ENCODE assay signal across 8 mouse cellular contexts in the genomic region with DNA sequence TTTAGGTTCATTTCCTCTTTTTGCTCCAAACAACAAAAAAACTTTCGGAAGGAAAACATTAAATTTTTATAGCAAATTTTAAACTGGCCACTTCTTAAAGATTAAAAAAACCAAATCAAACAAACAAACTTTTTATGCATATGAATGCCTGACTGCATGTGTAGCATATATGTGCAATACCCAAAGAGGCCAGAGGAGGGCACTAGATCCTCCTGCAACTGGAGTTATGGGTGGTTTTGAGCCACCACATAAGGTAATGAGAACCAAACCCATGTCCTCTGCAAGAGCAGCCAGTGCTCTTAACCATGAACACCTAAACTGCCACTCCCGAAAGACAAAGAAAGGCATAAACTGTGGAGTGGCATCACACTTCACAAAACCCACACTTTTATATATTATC. TPM values are rescaled to one million over a fixed set of nuclear protein-coding genes. Genes with fewer than 3 reads are reported as not detected.
DNase-seq lines count a peak whose midpoint lies in the region; ATAC-seq and TF ChIP-seq lines count a peak whose summit lies in the region.

No protein-coding gene starts in this region.

- intact Hi-C loops in left cerebral cortex, postnatal 25 days (cut with DNase I), result no loop called here

- ATAC-seq in forebrain, embryonic 14.5 days, result no peak
- ATAC-seq in forebrain, embryonic 16.5 days, result no peak
- no peak for ATAC-seq in midbrain, embryonic 16.5 days
- no peak for ATAC-seq in megakaryocyte, adult 5-6 weeks (ENCODE audit: poor library complexity, severe bottlenecking)

- no peaks in the 10 kb centered on the region for H3K9me3 ChIP-seq in forebrain, embryonic 14.5 days (replicated peaks; ENCODE audit: control insufficient read depth, low read length)
- H3K9me3 ChIP-seq in forebrain, embryonic 16.5 days (ENCODE audit: control insufficient read depth, low read length), result no peaks in the 10 kb centered on the region
- no peaks in the 10 kb centered on the region for H3K9me3 ChIP-seq in midbrain, embryonic 10.5 days (replicated peaks)
- no peaks in the 10 kb centered on the region for H3K9me3 ChIP-seq in midbrain, embryonic 16.5 days (replicated peaks; ENCODE audit: control insufficient read depth, low read length, poor library complexity, severe bottlenecking)

- WGBS in forebrain, embryonic 14.5 days, result 92% methylated on average over 2 of the region's 2 CpGs
- 99% methylated on average over 2 of the region's 2 CpGs for WGBS in forebrain, embryonic 16.5 days
- WGBS in midbrain, embryonic 10.5 days, result 95% methylated on average over 2 of the region's 2 CpGs
- 95% methylated on average over 2 of the region's 2 CpGs for WGBS in midbrain, embryonic 16.5 days
- 83% methylated on average over 2 of the region's 2 CpGs for WGBS in bone marrow, adult 2 months

- TF ChIP-seq CTCF in bone marrow, adult 2 months (IDR thresholded peaks at IDR 0.05; ENCODE audit: control insufficient read depth, insufficient read depth, low read length), result peak; percentile 32; the same call in 1 of the 2 replicates

- no peak for TF ChIP-seq POLR2A in bone marrow, adult 2 months (IDR thresholded peaks at IDR 0.05; ENCODE audit: borderline replicate concordance, control insufficient read depth, low read depth, low read length)

- no peak overlapping the region for H3K4me3 ChIP-seq in forebrain, embryonic 14.5 days (ENCODE audit: low read depth, low read length)
- H3K4me3 ChIP-seq in forebrain, embryonic 16.5 days (replicated peaks; ENCODE audit: low read length), result no peak overlapping the region
- H3K4me3 ChIP-seq in midbrain, embryonic 10.5 days, result no peak overlapping the region
- no peak overlapping the region for H3K4me3 ChIP-seq in midbrain, embryonic 16.5 days (ENCODE audit: low read depth, low read length)
- no peak overlapping the region for H3K4me3 ChIP-seq in bone marrow, adult 2 months (replicated peaks; ENCODE audit: control insufficient read depth, low read depth, low read length)

- no peak overlapping the region for H3K27ac ChIP-seq in forebrain, embryonic 14.5 days (ENCODE audit: low read depth, low read length)
- H3K27ac ChIP-seq in forebrain, embryonic 16.5 days (ENCODE audit: low read length), result no peak overlapping the region
- no peak overlapping the region for H3K27ac ChIP-seq in midbrain, embryonic 10.5 days (replicated peaks)
- no peak overlapping the region for H3K27ac ChIP-seq in midbrain, embryonic 16.5 days (ENCODE audit: low read length)
- no peak overlapping the region for H3K27ac ChIP-seq in bone marrow, adult 2 months (ENCODE audit: control insufficient read depth, insufficient read depth, low read depth, low read length, poor library complexity)

- no peak overlapping the region for H3K4me2 ChIP-seq in forebrain, embryonic 14.5 days (ENCODE audit: low read length)
- no peak overlapping the region for H3K4me2 ChIP-seq in forebrain, embryonic 16.5 days (ENCODE audit: low read length)
- no peak overlapping the region for H3K4me2 ChIP-seq in midbrain, embryonic 16.5 days (ENCODE audit: low read length)

- H3K36me3 ChIP-seq in forebrain, embryonic 14.5 days (ENCODE audit: control insufficient read depth, insufficient read depth, low read length), result peaks cover 8% of the 10 kb centered on the region
- no peaks in the 10 kb centered on the region for H3K36me3 ChIP-seq in forebrain, embryonic 16.5 days (ENCODE audit: control insufficient read depth, insufficient read depth)
- H3K36me3 ChIP-seq in midbrain, embryonic 10.5 days, result peaks cover 41% of the 10 kb centered on the region
- 0 out of 2 replicates have a peak, but pooled peaks cover 3% of the 10 kb centered on the region for H3K36me3 ChIP-seq in midbrain, embryonic 16.5 days (ENCODE audit: control insufficient read depth, insufficient read depth, low read length)

- peak; percentile 24 for DNase-seq in forebrain, embryonic 14.5 days (ENCODE audit: low spot score)
- DNase-seq in midbrain, embryonic 10.5 days (ENCODE audit: low spot score), result peak; percentile 38
- peak; percentile 51 for DNase-seq in lung, postnatal 14 days
- DNase-seq in left cerebral cortex, postnatal 25 days (ENCODE audit: low spot score in 2 of 2), result no peak

- no peaks in the 10 kb centered on the region for H3K27me3 ChIP-seq in forebrain, embryonic 14.5 days (replicated peaks; ENCODE audit: control insufficient read depth, insufficient read depth, low read length)
- H3K27me3 ChIP-seq in forebrain, embryonic 16.5 days (replicated peaks; ENCODE audit: control insufficient read depth, insufficient read depth, low read length), result no peaks in the 10 kb centered on the region
- no peaks in the 10 kb centered on the region for H3K27me3 ChIP-seq in midbrain, embryonic 10.5 days (ENCODE audit: low read depth, poor library complexity, severe bottlenecking)
- H3K27me3 ChIP-seq in midbrain, embryonic 16.5 days (ENCODE audit: control insufficient read depth, insufficient read depth, low read depth, low read length), result no peaks in the 10 kb centered on the region

- H3K9ac ChIP-seq in forebrain, embryonic 14.5 days (ENCODE audit: low read length), result no peak overlapping the region
- no peak overlapping the region for H3K9ac ChIP-seq in forebrain, embryonic 16.5 days (replicated peaks; ENCODE audit: low read depth, low read length)
- no peak overlapping the region for H3K9ac ChIP-seq in midbrain, embryonic 16.5 days (ENCODE audit: low read depth, low read length)

- H3K4me1 ChIP-seq in forebrain, embryonic 14.5 days (ENCODE audit: control insufficient read depth, insufficient read depth, low read length), result peaks cover 11% of the 10 kb centered on the region
- H3K4me1 ChIP-seq in forebrain, embryonic 16.5 days (replicated peaks; ENCODE audit: control insufficient read depth, insufficient read depth, low read length), result peaks cover 11% of the 10 kb centered on the region
- H3K4me1 ChIP-seq in midbrain, embryonic 10.5 days, result peaks cover 36% of the 10 kb centered on the region
- H3K4me1 ChIP-seq in midbrain, embryonic 16.5 days (ENCODE audit: control insufficient read depth, insufficient read depth, low read length), result peaks cover 28% of the 10 kb centered on the region
- H3K4me1 ChIP-seq in bone marrow, adult 2 months (ENCODE audit: control insufficient read depth, insufficient read depth, low read length), result peaks cover 1% of the 10 kb centered on the region; the same call in 1 of the 2 replicates

RNA-seq across cellular contexts. Expression of a gene that starts 4.5 kb away (rescaled TPM):
- 179 and 180 TPM in 2 replicates for polyA plus RNA-seq in forebrain, embryonic 14.5 days (2014; fragmentation: Nextera tagmentation; extraction: Ambion mirVana)
- polyA plus RNA-seq in forebrain, embryonic 16.5 days (2015; fragmentation: Nextera tagmentation; extraction: Ambion mirVana), result 361 and 363 TPM in 2 replicates
- 382 and 401 TPM in 2 replicates for polyA plus RNA-seq in midbrain, embryonic 10.5 days (2016; fragmentation: Nextera tagmentation; extraction: Ambion mirVana)
- polyA plus RNA-seq in midbrain, embryonic 16.5 days (2015; fragmentation: Nextera tagmentation; extraction: Ambion mirVana), result 327 and 338 TPM in 2 replicates
- 104 and 143 TPM in 2 replicates for polyA plus RNA-seq in bone marrow, adult 2 months (2011; ENCODE audit: insufficient read depth, insufficient read length, low replicate concordance, missing spikeins)
- total RNA-seq in megakaryocyte, adult 5-6 weeks (2015), result 52.4 and 55.3 TPM in 2 replicates
- 105 and 107 TPM in 2 replicates for total RNA-seq in megakaryocyte, adult 5-6 weeks (2017)
- total RNA-seq in left cerebral cortex, postnatal 25 days (2021), result 100 to 1,000 TPM; 104 to 113 TPM

RNA-seq across cellular contexts. Expression of a gene that starts 41.4 kb away (rescaled TPM):
- polyA plus RNA-seq in forebrain, embryonic 14.5 days (2014; fragmentation: Nextera tagmentation; extraction: Ambion mirVana), result 0.32 TPM in 1 of 2 replicates, not detected in the other
- polyA plus RNA-seq in forebrain, embryonic 16.5 days (2015; fragmentation: Nextera tagmentation; extraction: Ambion mirVana), result 0.57 TPM in 1 of 2 replicates, not detected in the other
- polyA plus RNA-seq in midbrain, embryonic 10.5 days (2016; fragmentation: Nextera tagmentation; extraction: Ambion mirVana), result 0.43 and 0.96 TPM in 2 replicates
- polyA plus RNA-seq in midbrain, embryonic 16.5 days (2015; fragmentation: Nextera tagmentation; extraction: Ambion mirVana), result 0.93 TPM in 1 of 2 replicates, not detected in the other
- 9.1 TPM in 1 of 2 replicates, not detected in the other for polyA plus RNA-seq in bone marrow, adult 2 months (2011; ENCODE audit: insufficient read depth, insufficient read length, low replicate concordance, missing spikeins)
- not detected in 2 replicates for total RNA-seq in megakaryocyte, adult 5-6 weeks (2015)
- total RNA-seq in megakaryocyte, adult 5-6 weeks (2017), result not detected in 2 replicates
- total RNA-seq in left cerebral cortex, postnatal 25 days (2021), result not detected

RNA-seq across cellular contexts. Expression of a gene that starts 55.5 kb away (rescaled TPM):
- polyA plus RNA-seq in forebrain, embryonic 14.5 days (2014; fragmentation: Nextera tagmentation; extraction: Ambion mirVana), result 51.5 and 59.2 TPM in 2 replicates
- 80.5 and 89.3 TPM in 2 replicates for polyA plus RNA-seq in forebrain, embryonic 16.5 days (2015; fragmentation: Nextera tagmentation; extraction: Ambion mirVana)
- polyA plus RNA-seq in midbrain, embryonic 10.5 days (2016; fragmentation: Nextera tagmentation; extraction: Ambion mirVana), result 82.0 and 86.7 TPM in 2 replicates
- polyA plus RNA-seq in midbrain, embryonic 16.5 days (2015; fragmentation: Nextera tagmentation; extraction: Ambion mirVana), result 70.5 and 78.6 TPM in 2 replicates
- polyA plus RNA-seq in bone marrow, adult 2 months (2011; ENCODE audit: insufficient read depth, insufficient read length, low replicate concordance, missing spikeins), result 86.2 and 209 TPM in 2 replicates
- 27.5 and 31.5 TPM in 2 replicates for total RNA-seq in megakaryocyte, adult 5-6 weeks (2015)
- total RNA-seq in megakaryocyte, adult 5-6 weeks (2017), result 39.8 and 45.1 TPM in 2 replicates
- 10 to 100 TPM; 52.6 to 53.8 TPM for total RNA-seq in left cerebral cortex, postnatal 25 days (2021)

Comparison
In these comparisons a context has a peak if more than half of its experiments do, and no peak if none do; other contexts are left out.
1. DNase-seq: peak in forebrain, embryonic 14.5 days (single experiment), midbrain, embryonic 10.5 days (single experiment) and lung, postnatal 14 days (single experiment); none in left cerebral cortex, postnatal 25 days (0 of 2).